Mouse (Mus musculus): ENCODE data around the gene Zfp473. TPM values are rescaled to one million over a fixed set of nuclear protein-coding genes. Genes with fewer than 3 reads are reported as not detected.

Gene Zfp473
- total RNA-seq, 4 experiments from 2014 or later = 0.31 to 0.70 (median 0.60) TPM

Other genes starting within 250 kb of the Zfp473 start
- under 1 TPM in 3 of 4 experiments, not detected in 1; 0.10 to 0.57 (median 0.14) TPM for gene Mybpc2, start 226.4 kb downstream of the Zfp473 start, total RNA-seq (2022)
- gene Spib, start 219.0 kb downstream of the Zfp473 start, total RNA-seq (2022) = under 1 TPM in 1 of 4 experiments, not detected in 3; 0.16 TPM
- gene Pold1, start 202.2 kb downstream of the Zfp473 start, total RNA-seq (2022) = 10 to 100 TPM in 2 of 4 experiments, 1 to 10 TPM in 2; 8.2 to 11.5 (median 10.2) TPM
- 10 to 100 TPM; 57.2 to 67.9 (median 61.1) TPM for gene Nr1h2, start 197.1 kb downstream of the Zfp473 start, total RNA-seq (2022)
- gene Napsa, start 178.7 kb downstream of the Zfp473 start, total RNA-seq (2022) = under 1 TPM in 1 of 4 experiments, not detected in 3; 0.65 TPM
- 100 to 1,000 TPM; 133 to 157 (median 145) TPM for gene Kcnc3, start 160.4 kb downstream of the Zfp473 start, total RNA-seq (2022)
- 10 to 100 TPM; 26.6 to 36.6 (median 32.8) TPM for gene Myh14, start 80.2 kb downstream of the Zfp473 start, total RNA-seq (2022)
- gene Izumo2, start 42.3 kb downstream of the Zfp473 start, total RNA-seq (2022) = not detected
- gene Vrk3, start 2.6 kb downstream of the Zfp473 start, total RNA-seq (2022) = 10 to 100 TPM; 27.7 to 34.6 (median 33.7) TPM
- gene Nup62, start 65.0 kb upstream of the Zfp473 start, total RNA-seq (2022) = 10 to 100 TPM; 27.7 to 32.5 (median 30.2) TPM
- 10 to 100 TPM in 2 of 4 experiments, 1 to 10 TPM in 2; 2.7 to 12.2 (median 7.8) TPM for gene Il4i1, start 65.3 kb upstream of the Zfp473 start, total RNA-seq (2022)
- 10 to 100 TPM; 23.3 to 36.1 (median 26.1) TPM for gene Atf5, start 65.6 kb upstream of the Zfp473 start, total RNA-seq (2022)
- 10 to 100 TPM; 66.3 to 72.6 (median 71.0) TPM for gene Akt1s1, start 97.9 kb upstream of the Zfp473 start, total RNA-seq (2022)
- gene Tbc1d17, start 98.0 kb upstream of the Zfp473 start, total RNA-seq (2022) = 10 to 100 TPM; 71.9 to 92.1 (median 73.8) TPM
- 10 to 100 TPM; 29.8 to 37.7 (median 32.4) TPM for gene Pnkp, start 106.1 kb upstream of the Zfp473 start, total RNA-seq (2022)
- 100 to 1,000 TPM; 310 to 354 (median 329) TPM for gene Ptov1, start 118.7 kb upstream of the Zfp473 start, total RNA-seq (2022)
- 100 to 1,000 TPM in 3 of 4 experiments, 10 to 100 TPM in 1; 89.6 to 111 (median 107) TPM for gene Med25, start 141.7 kb upstream of the Zfp473 start, total RNA-seq (2022)
- gene Fuz, start 145.0 kb upstream of the Zfp473 start, total RNA-seq (2022) = 10 to 100 TPM; 22.9 to 30.0 (median 26.7) TPM
- gene Ap2a1, start 178.4 kb upstream of the Zfp473 start, total RNA-seq (2022) = 100 to 1,000 TPM; 274 to 323 (median 303) TPM
- under 1 TPM; 0.37 to 0.85 (median 0.67) TPM for gene Tsks, start 192.2 kb upstream of the Zfp473 start, total RNA-seq (2022)
- 100 to 1,000 TPM; 123 to 144 (median 137) TPM for gene Cpt1c, start 223.8 kb upstream of the Zfp473 start, total RNA-seq (2022)
- 100 to 1,000 TPM; 167 to 173 (median 172) TPM for gene Prmt1, start 235.5 kb upstream of the Zfp473 start, total RNA-seq (2022)
- gene Irf3, start 246.6 kb upstream of the Zfp473 start, total RNA-seq (2022) = 10 to 100 TPM; 42.1 to 52.0 (median 45.0) TPM
- gene Bcl2l12, start 247.7 kb upstream of the Zfp473 start, total RNA-seq (2022) = 1 to 10 TPM; 2.3 to 6.1 (median 4.3) TPM